Comparison of ENCODE assay signal across 28 mouse cellular contexts in genomic region chr11:49850331-49850730, GRCm38 (mm10). TPM values are rescaled to one million over a fixed set of nuclear protein-coding genes. Genes with fewer than 3 reads are reported as not detected.
DNase-seq lines count a peak whose midpoint lies in the region; ATAC-seq and TF ChIP-seq lines count a peak whose summit lies in the region.
"Had no signal": no experiment of that assay in that cellular context is flagged by ENCODE, and none has a peak within 500 bp of the region (broad histone marks: within the 10 kb centered on the region; RNA-seq: fewer than 3 reads in every experiment).

No protein-coding gene starts in this region.

- H3K4me1 ChIP-seq in heart, embryonic 10.5 days, result peaks cover 26% of the 10 kb centered on the region
- peaks cover 23% of the 10 kb centered on the region for H3K4me1 ChIP-seq in heart, embryonic 12.5 days (replicated peaks)

- H3K4me3 ChIP-seq in gastrocnemius, adult 2 months, result no peak overlapping the region
- no peak overlapping the region for H3K4me3 ChIP-seq in heart, embryonic 10.5 days
- H3K4me3 ChIP-seq in heart, embryonic 12.5 days, result no peak overlapping the region
- H3K4me3 ChIP-seq: embryonic facial prominence, embryonic 13.5 days; embryonic facial prominence, embryonic 15.5 days; erythroblast, embryonic 14.5 days; forebrain, embryonic 10.5 days; forebrain, embryonic 12.5 days had no signal

- no peaks in the 10 kb centered on the region for H3K9me3 ChIP-seq in heart, embryonic 10.5 days
- no peaks in the 10 kb centered on the region for H3K9me3 ChIP-seq in heart, embryonic 12.5 days (replicated peaks)
- H3K9me3 ChIP-seq: embryonic facial prominence, embryonic 13.5 days; embryonic facial prominence, embryonic 15.5 days; forebrain, embryonic 10.5 days; forebrain, embryonic 12.5 days; G1E had no signal

- 89% methylated on average over 7 of the region's 7 CpGs for WGBS in heart, embryonic 10.5 days
- WGBS in heart, embryonic 12.5 days, result 85% methylated on average over 7 of the region's 7 CpGs

- H3K36me3 ChIP-seq in heart, embryonic 10.5 days, result peaks cover 24% of the 10 kb centered on the region
- peaks cover 21% of the 10 kb centered on the region for H3K36me3 ChIP-seq in heart, embryonic 12.5 days

- no peak overlapping the region for H3K9ac ChIP-seq in heart, embryonic 12.5 days
- H3K9ac ChIP-seq: embryonic facial prominence, embryonic 13.5 days; embryonic facial prominence, embryonic 15.5 days; forebrain, embryonic 12.5 days had no signal

- H3K27me3 ChIP-seq in heart, embryonic 10.5 days (ENCODE audit: insufficient read depth, poor library complexity, severe bottlenecking), result no peaks in the 10 kb centered on the region
- H3K27me3 ChIP-seq in heart, embryonic 12.5 days (replicated peaks), result no peaks in the 10 kb centered on the region
- H3K27me3 ChIP-seq: CH12.LX; embryonic facial prominence, embryonic 13.5 days; embryonic facial prominence, embryonic 15.5 days; forebrain, embryonic 12.5 days; Patski had no signal

- intact Hi-C loops in gastrocnemius, adult 2 months (cut with DNase I), result no loop called here

- no peak overlapping the region for H3K4me2 ChIP-seq in heart, embryonic 12.5 days
- H3K4me2 ChIP-seq: embryonic facial prominence, embryonic 13.5 days; embryonic facial prominence, embryonic 15.5 days; forebrain, embryonic 12.5 days had no signal

- ATAC-seq in heart, embryonic 12.5 days (ENCODE audit: insufficient number of reproducible peaks, low FRiP score), result no peak
- ATAC-seq: activated CD4-positive, CD25-positive, alpha-beta regulatory T cell, adult 4 months; CD4-positive, CD25-positive, alpha-beta regulatory T cell, adult 4 months; forebrain, embryonic 14.5 days; forebrain, embryonic 16.5 days; Patski had no signal

- DNase-seq in gastrocnemius, adult 2 months, result no peak
- DNase-seq in gastrocnemius, postnatal 10 days, result no peak
- DNase-seq in heart, embryonic 10.5 days (ENCODE audit: low spot score), result peak; percentile 59
- DNase-seq in urinary bladder, adult 2 months (ENCODE audit: low spot score), result peak; percentile 3
- DNase-seq in urinary bladder, postnatal 10 days (ENCODE audit: low spot score), result no peak
- DNase-seq: adrenal gland, adult 8-10 months; adrenal gland, postnatal 14 days; adrenal gland, postnatal 36 days; B cell, adult 2 months; cerebellum, adult 11 months; cerebellum, adult 8-10 months; cerebellum, adult 9-11 months; cerebellum, postnatal 14 days; cerebellum, postnatal 36 days; embryo, embryonic 11 days had no signal

- no peak for TF ChIP-seq CTCF in gastrocnemius, adult 2 months (IDR thresholded peaks at IDR 0.05)

- peak overlapping the region; percentile 10; the same call in 1 of the 2 replicates for H3K27ac ChIP-seq in gastrocnemius, adult 2 months
- H3K27ac ChIP-seq in heart, embryonic 10.5 days, result no peak overlapping the region
- H3K27ac ChIP-seq in heart, embryonic 12.5 days (ENCODE audit: poor library complexity, severe bottlenecking), result no peak overlapping the region
- H3K27ac ChIP-seq: embryonic facial prominence, embryonic 13.5 days; embryonic facial prominence, embryonic 15.5 days; forebrain, embryonic 10.5 days; forebrain, embryonic 12.5 days had no signal

RNA-seq across cellular contexts. Expression of gene Mapk9, which starts 3.8 kb away (rescaled TPM):
- 10 to 100 TPM; 47.4 to 54.4 TPM for total RNA-seq in gastrocnemius, adult 2 months (2021)
- total RNA-seq in gastrocnemius, postnatal 10 days (2021), result 10 to 100 TPM; 49.3 TPM
- polyA plus RNA-seq in heart, embryonic 10.5 days (2016; fragmentation: Nextera tagmentation; extraction: Ambion mirVana), result 30.2 and 31.5 TPM in 2 replicates
- 37.3 and 39.4 TPM in 2 replicates for polyA plus RNA-seq in heart, embryonic 12.5 days (2016; fragmentation: Nextera tagmentation; extraction: Ambion mirVana)
- 36.5 and 37.6 TPM in 2 replicates for polyA plus RNA-seq in urinary bladder, adult 2 months (2012; rRNA removed)

RNA-seq across cellular contexts. Expression of gene Rasgef1c, which starts 51.3 kb away (rescaled TPM):
- under 1 TPM; 0.13 to 0.31 TPM for total RNA-seq in gastrocnemius, adult 2 months (2021)
- total RNA-seq in gastrocnemius, postnatal 10 days (2021), result 1 to 10 TPM; 1.5 to 1.7 TPM
- 0.17 and 0.20 TPM in 2 replicates for polyA plus RNA-seq in heart, embryonic 10.5 days (2016; fragmentation: Nextera tagmentation; extraction: Ambion mirVana)
- polyA plus RNA-seq in heart, embryonic 12.5 days (2016; fragmentation: Nextera tagmentation; extraction: Ambion mirVana), result 0.18 and 0.19 TPM in 2 replicates
- polyA plus RNA-seq in urinary bladder, adult 2 months (2012; rRNA removed), result 2.0 and 2.5 TPM in 2 replicates
- total RNA-seq: CH12.LX had no signal
- polyA plus RNA-seq: erythroblast, embryonic 14.5 days; G1E had no signal

RNA-seq across cellular contexts. Expression of gene Gfpt2, which starts 56.4 kb away (rescaled TPM):
- total RNA-seq in gastrocnemius, adult 2 months (2021), result 10 to 100 TPM in 1 of 2 experiments, 1 to 10 TPM in 1; 7.5 to 11.1 TPM
- total RNA-seq in gastrocnemius, postnatal 10 days (2021), result 1 to 10 TPM; 7.4 to 9.5 TPM
- polyA plus RNA-seq in heart, embryonic 10.5 days (2016; fragmentation: Nextera tagmentation; extraction: Ambion mirVana), result 21.3 and 24.5 TPM in 2 replicates
- 13.9 and 14.7 TPM in 2 replicates for polyA plus RNA-seq in heart, embryonic 12.5 days (2016; fragmentation: Nextera tagmentation; extraction: Ambion mirVana)
- 11.3 and 13.6 TPM in 2 replicates for polyA plus RNA-seq in urinary bladder, adult 2 months (2012; rRNA removed)
- polyA plus RNA-seq: erythroblast, embryonic 14.5 days; G1E had no signal

Comparison
In these comparisons a context has a peak if more than half of its experiments do, and no peak if none do; other contexts are left out.
1. DNase-seq: peak in heart, embryonic 10.5 days (single experiment) and urinary bladder, adult 2 months (single experiment); none in gastrocnemius, adult 2 months (single experiment), gastrocnemius, postnatal 10 days (single experiment) and urinary bladder, postnatal 10 days (single experiment).